Mouse (Mus musculus): ENCODE data around the gene Dpm2.

DNA sequence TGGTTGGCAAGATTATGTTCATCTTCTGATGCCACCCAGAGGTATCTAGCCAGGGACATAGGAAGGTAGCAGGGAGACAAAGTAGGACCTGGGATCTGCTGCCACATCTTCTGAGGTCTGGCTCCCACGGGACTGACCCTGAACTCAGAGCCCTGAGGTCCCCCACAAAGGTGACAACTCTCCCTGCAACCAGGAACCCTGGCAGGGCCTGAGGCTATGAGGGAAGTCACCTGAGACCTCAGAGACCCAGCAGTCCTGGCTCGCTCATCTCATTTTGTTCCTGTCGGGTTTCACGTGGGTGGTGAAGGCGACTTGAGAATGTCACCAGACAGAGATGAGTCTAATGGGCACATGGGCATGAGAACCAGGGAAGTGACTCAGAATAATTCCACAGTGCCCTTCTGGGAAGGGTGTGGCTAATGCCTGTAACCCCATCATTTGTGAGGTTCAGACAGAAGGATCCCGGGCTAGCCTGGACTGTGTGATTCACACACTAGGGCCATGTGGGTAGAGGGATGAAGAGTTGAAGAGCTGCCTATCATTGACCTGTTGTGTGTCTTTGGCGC, 14.6 kb downstream of the Dpm2 start:
- no peak for TF ChIP-seq CTCF (IDR thresholded peaks at IDR 0.05; ENCODE audit: extremely low read depth, insufficient read length, insufficient replicate concordance, low read depth, low read length)
- TF ChIP-seq POLR2A (IDR thresholded peaks at IDR 0.05; ENCODE audit: low read depth, low read length), result no peak

All from small intestine, adult 2 months (tissue).